Mouse (Mus musculus): ENCODE data around the gene Aplnr. TPM values are rescaled to one million over a fixed set of nuclear protein-coding genes. Genes with fewer than 3 reads are reported as not detected.

Aplnr gene
- polyA plus RNA-seq, 1 experiment: not detected

DNA sequence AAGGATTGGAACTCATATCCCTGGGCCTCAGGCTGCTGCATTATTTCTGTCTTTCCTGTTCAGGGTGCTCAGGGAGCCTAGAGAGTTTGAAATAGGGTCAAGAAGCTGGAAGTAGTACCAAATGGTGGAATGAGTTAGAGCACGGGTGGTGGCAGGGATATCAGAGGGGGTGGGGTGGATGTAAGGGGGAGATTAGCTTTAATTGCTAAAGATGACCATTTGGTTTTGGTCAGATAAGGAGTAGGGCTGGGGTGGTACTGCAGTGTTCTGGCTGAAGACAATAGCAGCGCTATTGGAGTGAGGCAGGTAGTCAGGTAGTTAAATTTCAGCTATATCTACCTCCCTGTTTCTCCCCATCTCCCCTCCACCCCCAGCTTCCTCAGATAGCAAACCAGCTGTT lies 4.8 kb upstream of the Aplnr start:
- H3K36me3 ChIP-seq (ENCODE audit: control insufficient read depth, insufficient read depth): no peaks in the 10 kb centered on the region
- no peak overlapping the region for H3ac ChIP-seq (ENCODE audit: control insufficient read depth, insufficient read length, low read depth)
- no peaks in the 10 kb centered on the region for H3K27me3 ChIP-seq (ENCODE audit: control insufficient read depth, insufficient read depth, insufficient read length)
- H3K4me3 ChIP-seq (ENCODE audit: insufficient read depth, poor library complexity, severe bottlenecking): no peak overlapping the region
- no peaks in the 10 kb centered on the region for H3K79me2 ChIP-seq (ENCODE audit: control insufficient read depth, insufficient read depth)
- no peaks in the 10 kb centered on the region for H3K79me3 ChIP-seq (ENCODE audit: low read depth)
- TF ChIP-seq CEBPB (IDR thresholded peaks at IDR 0.05; ENCODE audit: low read depth): no peak
- no peak for TF ChIP-seq USF1 (IDR thresholded peaks at IDR 0.05; ENCODE audit: low read depth)
- no peak for TF ChIP-seq MYOD1 (IDR thresholded peaks at IDR 0.05; ENCODE audit: control insufficient read depth, insufficient read length, low read depth)
- TF ChIP-seq MYOG (IDR thresholded peaks at IDR 0.05; ENCODE audit: control insufficient read depth, extremely low read depth, insufficient read length): no peak
- no peak for TF ChIP-seq MAX (IDR thresholded peaks at IDR 0.05)
- TF ChIP-seq FOSL1 (IDR thresholded peaks at IDR 0.05; ENCODE audit: insufficient read depth, low read length, poor library complexity, severe bottlenecking): no peak
- no peak for TF ChIP-seq CTCF (IDR thresholded peaks at IDR 0.05; ENCODE audit: control insufficient read depth, insufficient read depth, insufficient read length)

DNA sequence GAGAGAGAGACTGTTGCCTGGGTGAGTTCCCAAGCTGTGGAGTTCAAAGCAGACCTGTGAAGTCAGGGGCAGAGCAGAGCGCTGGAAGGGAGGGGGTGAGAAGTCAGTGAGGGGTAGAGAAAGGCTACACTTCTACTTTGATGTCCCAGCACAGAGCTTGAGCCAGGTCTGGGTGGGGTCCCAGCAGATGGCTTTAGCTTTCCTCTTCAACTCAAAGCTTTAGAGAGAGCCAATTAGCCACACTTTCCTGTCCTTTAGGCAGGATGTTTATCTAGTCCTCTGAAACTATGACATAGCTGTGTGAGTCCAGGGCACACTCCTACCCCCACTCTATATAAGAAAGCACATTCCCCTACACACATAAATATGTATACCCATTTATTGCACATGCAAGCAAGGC lies 4.3 kb upstream of the Aplnr start:
- H3K79me3 ChIP-seq (ENCODE audit: low read depth): no peaks in the 10 kb centered on the region
- H3K36me3 ChIP-seq (ENCODE audit: control insufficient read depth, insufficient read depth): no peaks in the 10 kb centered on the region
- H3K27me3 ChIP-seq (ENCODE audit: control insufficient read depth, insufficient read depth, insufficient read length): no peaks in the 10 kb centered on the region
- H3ac ChIP-seq (ENCODE audit: control insufficient read depth, insufficient read length, low read depth): no peak overlapping the region
- H3K79me2 ChIP-seq (ENCODE audit: control insufficient read depth, insufficient read depth): no peaks in the 10 kb centered on the region
- no peak for TF ChIP-seq USF1 (IDR thresholded peaks at IDR 0.05; ENCODE audit: low read depth)
- no peak for TF ChIP-seq MYOG (IDR thresholded peaks at IDR 0.05; ENCODE audit: control insufficient read depth, extremely low read depth, insufficient read length)
- no peak for TF ChIP-seq FOSL1 (IDR thresholded peaks at IDR 0.05; ENCODE audit: insufficient read depth, low read length, poor library complexity, severe bottlenecking)
- no peak for TF ChIP-seq CTCF (IDR thresholded peaks at IDR 0.05; ENCODE audit: control insufficient read depth, insufficient read depth, insufficient read length)
- no peak for TF ChIP-seq MAX (IDR thresholded peaks at IDR 0.05)
- TF ChIP-seq MYOD1 (IDR thresholded peaks at IDR 0.05; ENCODE audit: control insufficient read depth, insufficient read length, low read depth): no peak
- no peak overlapping the region for H3K4me3 ChIP-seq (ENCODE audit: insufficient read depth, poor library complexity, severe bottlenecking)

DNA sequence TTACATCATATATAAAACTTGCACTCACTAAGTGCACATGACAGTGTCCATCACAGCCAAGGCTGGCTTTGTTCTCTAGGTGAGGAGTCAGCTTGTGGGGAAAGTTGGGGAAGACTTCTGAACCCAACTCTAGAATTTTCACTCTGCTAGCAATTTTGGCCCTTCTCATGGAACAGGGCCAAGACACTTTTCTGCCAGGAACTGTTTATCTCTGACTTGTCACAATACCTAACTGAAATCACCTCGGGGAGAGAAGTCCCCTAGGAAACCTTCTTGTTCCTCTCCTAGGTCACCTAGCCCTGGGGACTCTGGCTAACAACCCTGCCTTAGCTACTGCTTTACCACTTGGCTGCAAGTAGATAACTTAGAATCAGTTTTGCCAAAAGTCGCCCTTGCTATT lies 3.8 kb upstream of the Aplnr start:
- Histone ChIP-seq H3K79me2 (ENCODE audit: control insufficient read depth, insufficient read depth) (no peaks in the 10 kb centered on the region), H3K79me3 (ENCODE audit: low read depth) (no peaks in the 10 kb centered on the region), H3K36me3 (ENCODE audit: control insufficient read depth, insufficient read depth) (no peaks in the 10 kb centered on the region), H3ac (ENCODE audit: control insufficient read depth, insufficient read length, low read depth) (no peak overlapping the region), H3K4me3 (ENCODE audit: insufficient read depth, poor library complexity, severe bottlenecking) (no peak overlapping the region), H3K27me3 (ENCODE audit: control insufficient read depth, insufficient read depth, insufficient read length) (peaks cover 4% of the 10 kb centered on the region)
- TF ChIP-seq MYOD1 (IDR thresholded peaks at IDR 0.05; ENCODE audit: control insufficient read depth, insufficient read length, low read depth): no peak
- no peak for TF ChIP-seq FOSL1 (IDR thresholded peaks at IDR 0.05; ENCODE audit: insufficient read depth, low read length, poor library complexity, severe bottlenecking)
- TF ChIP-seq CTCF (IDR thresholded peaks at IDR 0.05; ENCODE audit: control insufficient read depth, insufficient read depth, insufficient read length): no peak
- TF ChIP-seq MAX (IDR thresholded peaks at IDR 0.05): no peak
- TF ChIP-seq MYOG (IDR thresholded peaks at IDR 0.05; ENCODE audit: control insufficient read depth, extremely low read depth, insufficient read length): no peak
- TF ChIP-seq USF1 (IDR thresholded peaks at IDR 0.05; ENCODE audit: low read depth): no peak
- no peak for TF ChIP-seq CEBPB (IDR thresholded peaks at IDR 0.05; ENCODE audit: low read depth)

DNA sequence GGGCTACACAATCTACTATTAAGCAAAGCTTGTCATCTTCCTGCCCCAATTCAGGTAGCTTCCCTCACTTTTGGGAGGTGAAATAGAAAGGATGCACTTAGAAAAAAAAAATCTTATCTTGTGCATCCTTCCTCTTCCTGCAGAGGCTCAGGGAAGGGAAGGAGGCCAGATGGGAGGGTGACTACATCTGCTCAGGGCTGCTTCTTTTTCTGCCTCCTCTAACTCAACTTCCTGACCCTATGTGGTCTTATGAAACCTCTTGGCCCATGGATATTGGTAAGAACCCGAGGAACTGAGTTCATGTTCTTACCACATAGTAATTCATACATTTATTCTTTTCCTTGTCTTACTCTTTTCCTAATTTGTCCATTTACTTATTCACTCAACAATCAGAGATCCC lies 926 bp upstream of the Aplnr start:
- no peaks in the 10 kb centered on the region for H3K36me3 ChIP-seq (ENCODE audit: control insufficient read depth, insufficient read depth)
- TF ChIP-seq USF1 (IDR thresholded peaks at IDR 0.05; ENCODE audit: low read depth): no peak
- TF ChIP-seq FOSL1 (IDR thresholded peaks at IDR 0.05; ENCODE audit: insufficient read depth, low read length, poor library complexity, severe bottlenecking): no peak
- no peak for TF ChIP-seq MYOD1 (IDR thresholded peaks at IDR 0.05; ENCODE audit: control insufficient read depth, insufficient read length, low read depth)
- no peak for TF ChIP-seq MAX (IDR thresholded peaks at IDR 0.05)
- TF ChIP-seq CEBPB (IDR thresholded peaks at IDR 0.05; ENCODE audit: low read depth): no peak
- no peak for TF ChIP-seq CTCF (IDR thresholded peaks at IDR 0.05; ENCODE audit: control insufficient read depth, insufficient read depth, insufficient read length)
- TF ChIP-seq MYOG (IDR thresholded peaks at IDR 0.05; ENCODE audit: control insufficient read depth, extremely low read depth, insufficient read length): no peak
- no peaks in the 10 kb centered on the region for H3K79me3 ChIP-seq (ENCODE audit: low read depth)
- H3K79me2 ChIP-seq (ENCODE audit: control insufficient read depth, insufficient read depth): no peaks in the 10 kb centered on the region
- H3ac ChIP-seq (ENCODE audit: control insufficient read depth, insufficient read length, low read depth): no peak overlapping the region
- H3K4me3 ChIP-seq (ENCODE audit: insufficient read depth, poor library complexity, severe bottlenecking): no peak overlapping the region
- H3K27me3 ChIP-seq (ENCODE audit: control insufficient read depth, insufficient read depth, insufficient read length): peaks cover 6% of the 10 kb centered on the region

DNA sequence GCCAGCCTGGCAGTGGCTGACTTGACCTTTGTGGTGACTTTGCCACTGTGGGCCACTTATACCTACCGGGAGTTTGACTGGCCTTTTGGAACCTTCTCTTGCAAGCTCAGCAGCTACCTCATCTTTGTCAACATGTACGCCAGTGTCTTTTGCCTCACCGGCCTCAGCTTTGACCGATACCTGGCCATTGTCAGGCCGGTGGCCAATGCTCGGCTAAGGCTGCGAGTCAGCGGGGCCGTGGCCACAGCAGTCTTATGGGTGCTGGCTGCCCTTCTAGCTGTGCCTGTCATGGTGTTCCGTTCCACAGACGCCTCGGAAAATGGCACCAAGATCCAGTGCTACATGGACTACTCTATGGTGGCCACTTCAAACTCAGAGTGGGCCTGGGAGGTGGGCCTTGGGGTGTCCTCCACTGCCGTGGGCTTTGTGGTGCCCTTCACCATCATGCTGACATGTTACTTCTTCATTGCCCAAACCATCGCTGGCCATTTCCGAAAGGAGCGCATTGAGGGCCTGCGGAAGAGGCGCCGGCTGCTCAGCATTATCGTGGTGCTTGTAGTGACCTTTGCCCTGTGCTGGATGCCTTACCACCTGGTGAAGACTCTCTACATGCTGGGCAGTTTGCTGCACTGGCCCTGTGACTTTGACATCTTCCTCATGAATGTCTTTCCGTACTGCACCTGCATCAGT lies 951 bp downstream of the Aplnr start:
- no peaks in the 10 kb centered on the region for H3K36me3 ChIP-seq (ENCODE audit: control insufficient read depth, insufficient read depth)
- H3K79me3 ChIP-seq (ENCODE audit: low read depth): no peaks in the 10 kb centered on the region
- H3ac ChIP-seq (ENCODE audit: control insufficient read depth, insufficient read length, low read depth): no peak overlapping the region
- TF ChIP-seq FOSL1 (IDR thresholded peaks at IDR 0.05; ENCODE audit: insufficient read depth, low read length, poor library complexity, severe bottlenecking) (no peak), MYOD1 (IDR thresholded peaks at IDR 0.05; ENCODE audit: control insufficient read depth, insufficient read length, low read depth) (no peak), CTCF (IDR thresholded peaks at IDR 0.05; ENCODE audit: control insufficient read depth, insufficient read depth, insufficient read length) (no peak), MAX (IDR thresholded peaks at IDR 0.05) (no peak), CEBPB (IDR thresholded peaks at IDR 0.05; ENCODE audit: low read depth) (no peak), MYOG (IDR thresholded peaks at IDR 0.05; ENCODE audit: control insufficient read depth, extremely low read depth, insufficient read length) (no peak), USF1 (IDR thresholded peaks at IDR 0.05; ENCODE audit: low read depth) (no peak)
- peaks cover 6% of the 10 kb centered on the region for H3K27me3 ChIP-seq (ENCODE audit: control insufficient read depth, insufficient read depth, insufficient read length)
- no peaks in the 10 kb centered on the region for H3K79me2 ChIP-seq (ENCODE audit: control insufficient read depth, insufficient read depth)
- H3K4me3 ChIP-seq (ENCODE audit: insufficient read depth, poor library complexity, severe bottlenecking): no peak overlapping the region
